Mouse (Mus musculus) frontal cortex, adult 2 months (tissue): ENCODE measurements around the gene 1700057G04Rik. TPM values are rescaled to one million over a fixed set of nuclear protein-coding genes. Genes with fewer than 3 reads are reported as not detected.
A peak's percentile ranks its signal among the peaks of the same experiment; 100 is the strongest.

ENCODE experiments used
- DNase-seq, 2 experiments: peaks; one replicate each; pipeline ENCODE4 v3.0.0; 2022; ENCODE audit warnings: low spot score in 1 of 2; ENCODE audit errors: extremely low spot score in 1 of 2
- polyA plus RNA-seq: library from polyadenylated mRNA; depleted of rRNA; stranded (reverse); fragments of >200 nt; gene quantifications from 2 replicates; pipeline ENCODE4 v1.2.3, GENCODE M21; 2012; rRNA removed

The 1700057G04Rik gene
- not detected in 2 replicates for polyA plus RNA-seq

DNA sequence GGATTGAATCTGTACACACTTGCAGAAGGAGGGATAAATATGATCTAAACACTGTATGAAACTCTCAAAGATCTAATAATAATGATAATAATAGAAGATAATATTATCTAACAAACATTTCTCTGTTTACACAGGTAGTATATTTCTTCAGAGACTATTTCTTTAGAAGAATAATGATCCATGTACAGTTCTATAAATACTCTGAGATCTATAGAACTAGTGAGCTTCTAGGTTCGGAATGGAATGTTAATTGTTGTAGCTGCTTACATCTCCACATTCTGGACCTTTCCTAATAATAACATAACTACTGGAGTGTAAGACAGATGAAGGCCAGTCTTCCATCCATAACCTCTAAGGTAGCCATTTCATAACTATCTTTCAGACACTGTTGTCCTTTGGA, at the start of gene 1700057G04Rik:
TSS of gene 1700057G04Rik (plus strand) at position 301 of the 400 bp plus-strand sequence.
- DNase-seq, result no peak

DNA sequence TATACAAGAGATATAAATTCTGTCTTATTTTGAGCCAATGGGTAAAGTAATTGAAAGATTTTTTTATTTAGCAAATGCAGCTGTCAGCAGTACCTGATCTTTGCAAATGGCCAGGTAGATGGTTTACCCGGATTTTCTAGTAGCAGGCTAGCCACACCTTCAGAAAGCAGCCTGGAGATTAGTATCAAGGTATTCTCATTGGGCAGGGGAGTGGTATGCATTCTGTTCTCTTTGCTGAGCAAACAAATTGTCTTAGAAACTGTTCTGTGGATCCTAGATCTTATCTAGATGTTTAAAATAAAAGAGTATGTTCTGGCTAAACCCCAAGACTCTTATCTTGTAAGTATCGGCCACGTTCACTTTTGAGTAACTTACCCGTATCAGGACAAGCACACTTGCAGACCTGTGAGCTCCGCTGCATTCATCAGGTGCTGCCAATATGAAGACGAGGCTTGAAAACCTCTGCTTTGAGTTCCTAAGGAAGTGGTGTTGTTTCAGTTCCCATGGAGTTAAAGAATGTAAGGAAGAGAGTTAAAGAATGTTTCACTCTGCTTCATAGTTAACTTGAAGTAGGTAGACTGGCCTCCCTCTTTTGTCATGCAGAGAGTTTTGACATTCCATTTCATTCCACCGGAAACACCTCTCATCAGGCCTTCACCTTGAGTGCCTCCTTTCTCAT, 48.6 kb upstream of the 1700057G04Rik start:
- no peak for DNase-seq

DNA sequence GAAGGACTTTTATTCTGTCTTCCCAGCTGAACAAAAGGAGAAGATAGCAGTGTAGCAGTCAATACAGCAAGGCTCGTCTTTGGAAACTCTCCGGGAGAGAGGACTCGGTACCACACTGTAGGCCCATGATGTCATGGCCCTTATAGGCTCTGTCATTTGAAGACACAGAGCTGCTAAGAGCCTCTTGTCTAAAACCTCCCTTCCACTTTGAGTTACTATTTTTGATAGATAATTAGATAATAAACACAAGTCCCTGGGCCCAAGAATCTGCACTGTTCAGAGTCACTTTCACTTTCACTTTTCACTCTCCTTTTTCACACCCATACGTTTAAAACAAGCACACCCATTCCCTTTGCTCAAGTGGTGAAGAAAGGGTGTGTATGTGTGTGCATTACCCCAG, 43.5 kb upstream of the 1700057G04Rik start:
- no peak for DNase-seq

DNA sequence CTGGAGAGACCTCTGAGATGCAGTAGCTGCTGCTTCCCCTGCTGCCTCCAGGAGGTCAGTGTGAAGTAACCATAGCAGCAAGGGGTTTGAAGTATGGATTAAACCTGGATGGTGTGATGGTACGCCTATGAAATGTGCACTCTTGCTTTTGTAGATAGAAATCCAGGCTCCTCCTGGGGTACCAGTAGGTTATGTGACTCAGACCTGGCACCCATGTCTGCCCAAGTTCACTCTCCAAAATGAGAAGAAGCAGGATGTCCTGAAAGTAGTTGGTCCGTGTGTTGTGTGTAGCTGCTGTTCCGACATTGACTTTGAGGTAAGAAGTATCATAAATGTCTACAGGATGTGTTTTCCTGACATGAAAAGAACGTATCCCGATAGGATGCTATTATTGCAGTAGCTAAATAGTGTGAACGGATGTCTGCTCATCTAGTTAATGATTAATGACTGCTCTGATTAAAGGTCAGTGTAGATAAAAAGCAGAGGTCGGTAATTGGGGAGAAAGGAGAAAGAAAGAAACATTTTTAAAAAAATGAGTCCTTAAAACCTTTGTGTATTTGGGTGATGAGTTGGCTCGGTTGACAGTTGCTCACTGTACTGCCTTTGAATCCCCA, 42.5 kb upstream of the 1700057G04Rik start:
- no peak for DNase-seq

DNA sequence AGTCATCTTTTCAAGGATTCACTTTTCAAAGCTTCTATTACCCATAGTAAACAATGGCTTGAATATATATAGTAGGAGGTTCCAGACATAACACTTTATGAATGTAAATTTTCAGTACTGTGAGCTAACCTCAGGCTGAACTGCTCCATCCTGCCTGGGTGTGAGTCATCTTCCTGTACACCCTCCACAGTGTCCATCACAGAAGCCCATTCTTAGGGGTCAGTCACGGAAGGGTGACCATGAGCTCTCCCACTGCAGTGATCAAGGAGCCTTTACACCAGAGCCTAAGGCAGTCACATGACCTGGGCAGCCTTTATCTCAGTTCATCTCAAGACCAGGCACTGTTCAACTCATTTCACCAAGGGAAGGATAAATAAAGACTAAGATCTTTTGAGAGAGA, 41.4 kb upstream of the 1700057G04Rik start:
- no peak for DNase-seq

DNA sequence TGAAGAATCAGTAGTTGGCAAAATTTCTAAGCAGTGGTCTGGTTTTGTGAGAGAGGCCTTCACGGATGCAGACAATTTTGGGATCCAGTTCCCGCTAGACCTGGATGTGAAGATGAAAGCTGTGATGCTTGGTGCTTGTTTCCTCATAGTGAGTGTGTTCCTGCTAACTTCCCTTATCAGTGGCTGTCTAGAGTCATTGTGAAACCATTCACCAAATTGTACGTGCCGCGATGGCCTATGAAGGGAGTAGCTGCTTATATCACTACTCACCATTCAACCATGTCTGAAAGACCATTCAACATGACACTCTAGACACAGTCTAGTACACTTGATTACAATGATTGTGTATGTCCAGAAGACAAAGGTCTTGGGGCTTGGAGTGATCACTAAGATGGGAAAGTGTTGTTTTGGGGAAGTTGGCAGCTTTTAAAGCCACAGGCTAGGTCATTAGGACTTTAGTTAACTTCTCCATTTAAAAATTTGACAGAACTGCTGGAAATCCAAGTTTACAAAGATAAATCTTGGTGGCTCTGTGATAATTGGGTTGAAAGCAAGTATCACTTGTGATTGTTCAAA, 39.3 kb upstream of the 1700057G04Rik start:
- no peak for DNase-seq

DNA sequence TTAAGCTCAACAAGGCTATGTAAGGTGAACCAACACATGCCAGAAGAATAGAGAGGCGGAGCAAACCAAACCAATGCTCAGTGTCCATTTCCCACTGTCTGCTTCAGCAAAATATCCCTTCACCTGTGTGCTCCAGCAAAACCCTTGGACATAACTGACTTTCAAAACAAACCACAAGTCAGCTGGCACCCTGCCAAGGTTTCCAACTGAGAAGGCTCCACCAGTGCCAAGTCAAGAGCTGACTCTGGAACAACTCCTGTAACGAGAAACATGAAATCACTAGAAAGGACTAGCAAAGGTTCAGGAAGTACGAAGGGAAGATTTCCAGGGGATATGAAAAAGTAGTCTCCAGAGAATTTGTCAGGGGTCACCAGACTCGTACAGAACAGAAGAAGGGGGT, 38.2 kb upstream of the 1700057G04Rik start:
- DNase-seq, result peak; percentile 3 to 21

DNA sequence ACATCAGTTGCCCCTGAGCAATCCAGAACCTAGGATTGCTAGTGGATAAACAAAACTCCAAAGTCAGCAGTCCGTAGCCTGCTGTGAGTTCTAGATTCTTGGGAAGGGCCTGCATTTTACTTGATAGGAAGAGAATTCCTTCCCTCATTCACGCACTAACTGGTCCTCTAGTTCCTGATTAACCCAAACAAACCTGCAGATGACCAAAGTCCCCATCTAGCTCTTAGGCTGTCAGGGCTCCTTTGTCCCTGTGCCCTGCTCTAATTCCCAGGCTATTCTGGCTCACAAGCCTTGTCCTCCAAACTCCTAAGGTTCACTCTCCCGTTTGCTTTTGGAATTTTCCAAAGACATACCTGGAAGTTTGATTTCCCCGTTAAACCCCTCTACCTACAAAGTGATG, 36.5 kb upstream of the 1700057G04Rik start:
- no peak for DNase-seq

DNA sequence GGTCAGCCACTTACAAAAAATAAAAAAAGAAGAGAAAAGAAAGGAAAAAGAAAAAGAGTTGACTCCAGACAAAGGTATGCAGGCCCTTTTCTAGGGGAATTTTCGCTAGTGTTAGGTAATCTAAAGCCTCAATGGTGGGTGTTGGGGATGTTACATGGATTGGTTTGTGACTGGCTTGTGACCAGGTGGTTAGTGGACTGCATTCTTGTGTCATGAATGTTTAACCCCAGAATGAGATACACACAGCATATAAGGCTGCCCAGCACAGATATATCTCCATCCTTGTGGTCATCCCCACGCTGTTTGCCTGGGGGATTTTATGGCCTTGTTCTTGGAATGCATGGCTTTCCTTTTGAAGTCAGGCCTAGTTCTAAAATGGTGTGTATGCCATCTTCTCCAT, 35.9 kb upstream of the 1700057G04Rik start:
- no peak for DNase-seq

DNA sequence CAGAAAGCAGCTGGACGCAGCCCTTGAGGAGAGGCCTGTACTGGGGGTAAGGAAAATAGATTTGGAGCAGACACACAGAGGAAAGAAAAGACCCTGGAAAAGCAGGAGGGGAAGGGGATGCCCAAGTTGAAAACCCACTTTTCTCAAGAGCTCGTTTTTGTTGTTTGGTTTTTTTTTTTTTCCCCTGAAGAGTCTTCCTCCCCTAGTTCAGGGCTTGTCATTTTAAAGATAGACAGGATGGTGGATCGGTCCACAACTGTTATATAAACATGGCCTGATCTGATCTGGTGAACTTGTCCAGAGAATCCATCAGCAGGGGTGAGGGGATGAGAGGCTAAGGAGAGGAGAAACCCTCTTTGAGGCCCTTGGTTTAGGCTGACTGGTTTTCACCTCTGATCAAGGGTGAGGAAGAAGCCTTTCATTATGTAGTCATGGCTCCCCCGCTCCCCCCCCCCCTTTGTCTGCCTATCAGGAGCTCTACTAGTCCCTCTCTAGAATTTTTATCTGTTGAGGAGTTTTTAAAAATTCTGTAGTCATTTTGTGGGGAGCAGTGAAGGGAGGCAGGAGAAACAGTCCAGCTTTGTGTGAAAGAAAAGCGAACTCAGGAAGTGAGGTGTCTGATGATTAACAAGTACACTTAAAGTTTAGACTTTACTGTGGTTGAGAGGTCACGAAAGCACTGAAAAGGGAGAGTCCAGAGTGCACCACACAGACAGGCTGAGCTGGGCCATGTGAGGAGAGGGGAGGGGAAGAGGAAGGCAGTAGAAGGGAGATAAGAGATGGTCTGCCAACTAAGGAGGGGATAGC, 35.0 kb upstream of the 1700057G04Rik start:
- DNase-seq, result no peak

DNA sequence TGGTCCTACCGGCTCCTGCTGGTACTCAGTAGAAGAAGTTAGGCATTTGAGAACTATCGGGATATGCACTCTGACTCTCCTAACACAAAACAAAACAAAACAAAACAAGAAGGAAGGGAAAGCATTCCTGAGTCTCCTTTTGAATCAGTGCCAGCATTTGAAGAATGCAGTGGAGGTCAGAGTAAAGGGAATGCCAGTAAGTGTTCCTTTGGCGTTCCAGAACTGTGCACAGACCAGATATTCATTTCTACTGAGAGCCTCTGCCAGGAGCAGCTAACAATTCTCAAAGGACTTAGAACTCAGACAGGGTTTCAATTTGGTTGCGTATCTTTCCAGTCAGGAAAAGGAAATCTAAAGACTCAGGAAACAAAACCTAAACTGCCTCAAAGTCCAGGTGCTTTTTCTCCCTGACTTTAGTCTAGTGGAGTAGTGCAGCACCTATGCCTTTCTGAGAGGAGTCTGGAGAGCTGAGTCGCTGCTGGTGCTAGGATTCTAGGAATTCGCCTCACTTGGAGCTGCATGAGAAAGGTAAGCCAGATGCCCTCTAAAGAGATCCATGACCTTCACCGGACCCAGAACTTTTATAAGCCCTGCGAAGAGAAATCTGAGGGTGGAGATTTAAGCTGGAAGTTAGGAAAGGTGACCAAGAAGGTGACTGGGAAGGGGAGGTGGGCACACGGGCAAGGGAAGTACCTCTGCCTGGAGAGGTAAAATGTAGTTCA, 33.5 kb upstream of the 1700057G04Rik start, which contains the start of gene Plscr2:
TSS of gene Plscr2 (plus strand) at position 117 of the 722 bp plus-strand sequence.
- no peak for DNase-seq

DNA sequence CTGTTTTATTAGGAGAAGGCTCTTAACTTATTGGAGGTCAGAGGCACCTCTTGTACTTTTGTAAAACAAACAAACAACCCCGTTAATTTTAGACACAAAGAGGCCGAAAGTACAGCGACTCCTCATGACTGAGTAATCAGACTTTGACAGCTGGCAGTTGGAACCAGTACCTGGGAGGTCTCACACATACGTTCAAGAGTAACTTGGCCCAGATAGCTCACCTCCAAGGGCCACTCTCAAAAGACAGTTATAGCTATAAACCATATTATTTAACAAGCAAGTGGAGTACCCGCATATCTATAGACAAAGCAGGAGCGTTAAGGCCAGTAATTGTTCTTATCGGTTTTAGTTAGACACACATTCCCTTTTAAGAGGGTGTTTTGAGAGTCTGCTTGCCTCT, 32.8 kb upstream of the 1700057G04Rik start:
- DNase-seq, result no peak

DNA sequence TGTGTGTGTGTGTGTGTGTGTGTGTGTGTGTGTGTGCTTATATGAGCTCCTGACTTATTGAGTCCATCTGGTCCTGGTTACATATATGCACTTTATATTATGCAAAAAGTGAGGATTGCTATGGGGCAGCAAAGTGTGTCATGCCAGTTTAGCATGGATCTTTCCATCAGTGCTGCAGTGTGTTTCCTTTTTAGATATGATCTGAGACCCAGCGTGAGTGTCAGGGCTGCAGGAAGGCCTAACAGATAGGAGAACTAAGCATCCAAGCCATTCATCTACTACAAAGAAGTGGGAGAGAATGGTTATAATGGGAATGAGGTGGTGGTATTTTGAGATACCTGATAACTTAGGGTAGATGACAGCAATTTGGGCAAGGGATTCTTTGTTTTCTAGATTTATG, 29.1 kb upstream of the 1700057G04Rik start:
- DNase-seq, result no peak

DNA sequence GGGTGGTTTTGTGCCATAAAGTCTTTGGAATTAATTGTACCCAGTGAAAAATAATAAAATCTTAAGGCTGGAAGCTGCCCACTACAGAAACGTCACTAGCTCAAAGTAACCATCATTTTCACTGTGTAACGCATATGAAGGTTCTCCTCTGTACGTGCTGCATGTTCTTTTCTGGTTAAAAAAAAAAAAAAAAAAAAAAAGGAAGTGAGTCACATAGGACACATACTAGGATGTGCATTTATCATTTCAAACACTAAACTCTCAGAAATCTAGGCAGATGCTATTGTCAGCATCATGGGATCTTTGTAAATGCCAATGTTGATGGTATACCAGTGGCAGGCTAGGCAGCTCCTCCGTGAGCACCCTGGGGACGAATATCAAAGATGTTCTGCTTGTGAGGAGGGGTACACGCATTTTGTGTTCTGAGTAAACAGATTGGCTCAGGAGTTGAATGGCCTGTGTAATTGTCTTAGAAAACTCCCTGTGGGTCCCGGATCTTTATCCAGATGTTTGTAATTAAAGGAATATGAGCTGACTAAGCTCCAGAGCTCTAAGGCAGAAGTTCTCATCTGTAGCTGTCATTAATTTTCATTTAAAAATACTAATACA, 26.5 kb upstream of the 1700057G04Rik start:
- no peak for DNase-seq

DNA sequence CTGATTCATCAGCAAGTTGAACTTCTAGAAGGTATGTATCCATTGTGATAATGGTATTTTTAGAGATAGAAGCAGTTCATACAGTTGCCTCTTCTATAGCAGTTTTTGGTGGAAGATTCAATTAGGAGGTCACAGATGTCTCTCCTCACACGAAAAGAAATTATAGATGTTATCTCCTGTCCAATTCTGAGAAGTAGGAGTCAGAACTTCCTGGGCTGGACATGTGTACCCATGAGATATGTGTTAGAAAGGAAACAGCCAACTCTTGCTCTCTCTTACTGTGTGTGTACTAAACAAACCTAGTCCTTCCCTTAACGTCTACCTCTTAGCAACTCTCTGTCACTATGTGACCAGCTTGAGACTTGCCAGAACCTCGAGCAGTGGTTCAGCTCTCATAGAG, 19.5 kb upstream of the 1700057G04Rik start:
- DNase-seq, result no peak

DNA sequence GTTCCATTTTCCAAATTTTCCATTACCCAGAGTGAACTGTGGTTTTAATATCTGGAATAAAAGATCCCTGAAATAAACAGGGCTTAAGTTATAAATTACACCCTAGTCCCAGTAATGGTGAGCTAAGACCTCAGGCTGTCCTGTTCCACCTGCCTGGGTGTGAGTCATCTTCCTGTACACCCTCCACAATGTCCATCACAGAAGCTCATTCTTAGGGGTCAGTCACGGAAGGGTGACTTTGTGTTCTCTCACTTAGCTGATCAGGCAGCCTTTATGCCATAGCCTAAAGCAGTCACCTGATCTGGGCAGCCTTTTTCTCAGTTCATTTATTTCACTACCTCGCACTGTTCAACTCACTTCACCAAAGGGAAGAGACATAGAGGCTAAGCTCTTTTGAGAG, 17.0 kb upstream of the 1700057G04Rik start:
- no peak for DNase-seq

DNA sequence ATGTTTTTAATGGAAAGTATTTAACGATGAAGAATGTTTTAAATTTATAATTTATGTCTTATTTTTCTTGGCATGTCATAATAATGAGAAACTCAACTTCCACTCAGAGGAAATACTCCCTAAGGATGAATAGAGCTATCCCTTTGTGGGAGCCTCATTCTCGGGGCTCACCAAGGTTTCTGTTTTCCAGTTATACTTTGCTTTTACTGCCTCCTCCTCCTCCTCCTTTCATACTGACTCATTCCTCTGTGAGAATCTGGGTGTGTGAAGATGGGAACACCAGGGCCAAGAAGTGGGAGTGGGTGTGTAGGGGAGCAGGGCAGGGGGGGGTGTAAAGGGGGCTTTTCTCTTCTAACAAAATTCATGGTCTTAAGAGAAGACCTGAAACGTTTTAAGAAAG, 16.3 kb upstream of the 1700057G04Rik start:
- DNase-seq, result peak in 1 of 2 experiments; percentile 40

DNA sequence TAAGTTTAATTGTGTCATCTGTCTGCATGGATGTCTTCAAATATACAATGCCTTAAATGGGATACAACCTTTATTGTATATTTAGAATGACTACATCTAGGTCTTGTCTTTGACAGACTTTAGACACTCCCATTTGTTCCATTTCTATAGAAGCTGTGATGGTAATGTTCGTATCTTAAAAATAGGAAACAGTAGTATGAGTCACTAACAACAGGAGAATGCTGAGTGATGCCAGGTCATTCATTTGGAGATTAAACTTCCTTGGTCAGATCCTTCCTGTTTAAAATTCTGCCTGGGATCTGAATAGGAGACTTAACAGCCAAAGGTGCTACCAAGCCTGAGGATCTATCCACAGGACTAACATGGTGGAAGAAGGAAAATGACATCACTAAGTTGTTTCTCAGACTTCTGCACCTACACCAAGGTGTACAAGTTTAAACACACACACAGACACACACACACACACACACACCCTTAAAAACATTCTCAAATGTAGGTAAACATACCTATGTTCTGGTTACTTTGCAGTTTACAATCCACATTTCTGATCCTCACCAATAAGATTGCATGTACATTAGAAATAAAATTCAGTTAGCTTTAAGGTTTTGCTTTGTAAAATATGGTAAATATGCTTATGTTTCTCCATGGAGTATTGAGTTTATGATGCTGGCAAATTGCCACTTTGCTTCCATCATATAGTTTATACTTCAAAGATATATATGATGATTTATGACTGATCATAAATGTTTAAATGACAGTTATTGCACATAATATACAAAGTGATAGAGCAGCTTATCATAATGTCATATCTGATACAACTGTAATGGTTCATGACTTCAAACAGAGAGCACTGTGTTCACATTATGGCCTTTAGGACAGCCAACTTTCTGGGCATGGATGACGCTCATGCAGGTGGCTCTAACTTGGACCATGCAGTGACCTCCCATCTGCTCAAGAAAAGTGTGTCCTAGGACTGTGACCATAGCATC, 15.3 kb upstream of the 1700057G04Rik start:
- DNase-seq, result no peak

DNA sequence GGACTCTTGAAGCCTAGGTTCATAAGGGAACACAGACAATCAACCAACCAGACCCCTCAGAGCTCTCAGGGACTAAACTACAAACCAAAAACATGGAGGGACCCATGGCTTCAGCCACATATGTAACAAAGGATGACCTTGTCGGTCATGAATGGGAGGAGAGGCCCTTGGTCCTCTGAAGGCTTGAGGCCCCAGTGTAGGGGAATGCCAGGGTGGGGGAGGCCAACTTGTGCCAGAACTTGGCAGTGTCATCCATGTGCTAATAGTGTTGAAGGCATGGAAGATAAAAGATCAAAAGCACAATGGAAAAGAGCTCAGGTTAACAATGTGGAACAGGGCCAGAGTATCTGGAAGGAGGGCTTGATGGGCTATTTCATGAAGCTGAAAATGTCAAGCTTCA, 10.9 kb upstream of the 1700057G04Rik start:
- DNase-seq, result no peak
